Mouse (Mus musculus): ENCODE measurements at regions not wholly inside any gene's neighbourhood (a gene's known extent, or its start where the extent isn't known, plus 50 kb on each side); places are given as distances from the start of the nearest gene placed in this dataset.

- Histone ChIP-seq H3K27ac (ENCODE audit: insufficient read depth, low read depth) (no peak overlapping the region), H3K36me3 (replicated peaks in 1 of 2; ENCODE audit: control insufficient read depth in 1 of 2, insufficient read depth in 1 of 2, low read length in 1 of 2) (no peaks in the 10 kb centered on the region), H3K27me3 (replicated peaks) (no peaks in the 10 kb centered on the region), H3K79me2 (replicated peaks; ENCODE audit: control insufficient read depth, extremely low read depth, insufficient read depth, poor library complexity, severe bottlenecking) (no peaks in the 10 kb centered on the region), H3K4me1 (ENCODE audit: control insufficient read depth in 1 of 2, insufficient read depth in 2 of 2) (no peaks in the 10 kb centered on the region), H3K4me3 (replicated peaks in 1 of 3; ENCODE audit: low read depth in 2 of 3, low read length in 2 of 3, poor library complexity in 1 of 3) (no peak overlapping the region), H3K9ac (ENCODE audit: insufficient read depth, low read depth) (no peak overlapping the region), H3K9me3 (replicated peaks; ENCODE audit: low read length) (no peaks in the 10 kb centered on the region), H3K4me2 (ENCODE audit: insufficient read depth, low read depth, poor library complexity, severe bottlenecking) (no peak overlapping the region)
- DNase-seq (ENCODE audit: extremely low read depth), result no peak
- dilution Hi-C loops (cut with MboI; ENCODE audit: extremely low pct_ligation_motif_present, extremely low pct_unique_long_range_greater_than_20kb, low sequenced_read_pairs) (no loop called here), in situ Hi-C loops (cut with MboI; ENCODE audit: low pct_ligation_motif_present, low pct_unique_long_range_greater_than_20kb, low sequenced_read_pairs) (no loop called here)
- TF ChIP-seq NELFE (IDR thresholded peaks at IDR 0.05; ENCODE audit: low read depth, low read length) (no peak), SIN3A (IDR thresholded peaks at IDR 0.05; ENCODE audit: low read length) (no peak)
Observed at GRCm38 (mm10) chr15:56553851-56554250, 923.6 kb downstream of the Slc22a22 start.

GRCm38 (mm10) chr15:56531529-56531928, 945.9 kb downstream of the Slc22a22 start:
- H3K79me2 ChIP-seq (replicated peaks; ENCODE audit: control insufficient read depth, extremely low read depth, insufficient read depth, poor library complexity, severe bottlenecking), result no peaks in the 10 kb centered on the region
- no peak overlapping the region for H3K27ac ChIP-seq (ENCODE audit: insufficient read depth, low read depth)
- H3K4me2 ChIP-seq (ENCODE audit: insufficient read depth, low read depth, poor library complexity, severe bottlenecking), result no peak overlapping the region
- no peaks in the 10 kb centered on the region for H3K27me3 ChIP-seq (replicated peaks)
- no peak for TF ChIP-seq IRF4 (IDR thresholded peaks at IDR 0.05; ENCODE audit: low read depth, low read length)
- TF ChIP-seq CHD2 (IDR thresholded peaks at IDR 0.05; ENCODE audit: low read length), result no peak
- no peak for TF ChIP-seq MXI1 (IDR thresholded peaks at IDR 0.05; ENCODE audit: low read depth, low read length)
- TF ChIP-seq JUN (IDR thresholded peaks at IDR 0.05; ENCODE audit: insufficient read depth, low read depth, low read length), result no peak
- TF ChIP-seq ZMIZ1 (IDR thresholded peaks at IDR 0.05; ENCODE audit: low read depth, low read length), result no peak
- TF ChIP-seq MAZ (IDR thresholded peaks at IDR 0.05; ENCODE audit: low read depth, low read length), result no peak
- no peak for TF ChIP-seq MEF2A (IDR thresholded peaks at IDR 0.05; ENCODE audit: borderline replicate concordance, low read depth, low read length)
- no peak for TF ChIP-seq BHLHE40 (IDR thresholded peaks at IDR 0.05; ENCODE audit: low read depth, low read length)
- no peak for TF ChIP-seq MAX (IDR thresholded peaks at IDR 0.05; ENCODE audit: low read length)
- no peak for TF ChIP-seq HCFC1 (IDR thresholded peaks at IDR 0.05; ENCODE audit: low read depth, low read length)
- no peak for TF ChIP-seq GABPA (IDR thresholded peaks at IDR 0.05; ENCODE audit: insufficient replicate concordance, low read depth, low read length)
- no peak for TF ChIP-seq JUND (conservative IDR thresholded peaks at IDR 0.05; ENCODE audit: low read depth, low read length)
- TF ChIP-seq ZC3H11A (IDR thresholded peaks at IDR 0.05; ENCODE audit: low read depth, low read length), result no peak
- no peak for TF ChIP-seq KAT2A (IDR thresholded peaks at IDR 0.05; ENCODE audit: insufficient replicate concordance, low read length)
- no peak for TF ChIP-seq SMC3 (IDR thresholded peaks at IDR 0.05; ENCODE audit: low read depth, low read length)
- no peak for TF ChIP-seq USF2 (conservative IDR thresholded peaks at IDR 0.05; ENCODE audit: low read depth, low read length)
- TF ChIP-seq SIN3A (IDR thresholded peaks at IDR 0.05; ENCODE audit: low read length), result no peak
- H3K4me3 ChIP-seq (replicated peaks in 1 of 3; ENCODE audit: low read depth in 2 of 3, low read length in 2 of 3, poor library complexity in 1 of 3), result no peak overlapping the region
- H3K9ac ChIP-seq (ENCODE audit: insufficient read depth, low read depth), result no peak overlapping the region
- in situ Hi-C loops (cut with MboI; ENCODE audit: low pct_ligation_motif_present, low pct_unique_long_range_greater_than_20kb, low sequenced_read_pairs), result no loop called here
- H3K4me1 ChIP-seq (ENCODE audit: control insufficient read depth in 1 of 2, insufficient read depth in 2 of 2), result no peaks in the 10 kb centered on the region
- dilution Hi-C loops (cut with MboI; ENCODE audit: extremely low pct_ligation_motif_present, extremely low pct_unique_long_range_greater_than_20kb, low sequenced_read_pairs), result no loop called here
- no peaks in the 10 kb centered on the region for H3K36me3 ChIP-seq (replicated peaks in 1 of 2; ENCODE audit: control insufficient read depth in 1 of 2, insufficient read depth in 1 of 2, low read length in 1 of 2)
- DNase-seq (ENCODE audit: extremely low read depth), result no peak
- H3K9me3 ChIP-seq (replicated peaks; ENCODE audit: low read length), result no peaks in the 10 kb centered on the region

All from CH12.LX (cell line).